Mouse (Mus musculus) bone marrow macrophage, adult 2 months (primary cell): ENCODE measurements around the gene Pbld2.

Experiments used
- CTCF ChIP-seq: IDR thresholded peaks from 2 replicates; pipeline ENCODE4 v1.5.1; 2012; ENCODE audit warnings: low read depth, mild to moderate bottlenecking, low read length, moderate library complexity
- POLR2A ChIP-seq: IDR thresholded peaks from 2 replicates; pipeline ENCODE4 v1.6.1; 2012; ENCODE audit warnings: mild to moderate bottlenecking, low read depth, low read length, borderline replicate concordance

DNA sequence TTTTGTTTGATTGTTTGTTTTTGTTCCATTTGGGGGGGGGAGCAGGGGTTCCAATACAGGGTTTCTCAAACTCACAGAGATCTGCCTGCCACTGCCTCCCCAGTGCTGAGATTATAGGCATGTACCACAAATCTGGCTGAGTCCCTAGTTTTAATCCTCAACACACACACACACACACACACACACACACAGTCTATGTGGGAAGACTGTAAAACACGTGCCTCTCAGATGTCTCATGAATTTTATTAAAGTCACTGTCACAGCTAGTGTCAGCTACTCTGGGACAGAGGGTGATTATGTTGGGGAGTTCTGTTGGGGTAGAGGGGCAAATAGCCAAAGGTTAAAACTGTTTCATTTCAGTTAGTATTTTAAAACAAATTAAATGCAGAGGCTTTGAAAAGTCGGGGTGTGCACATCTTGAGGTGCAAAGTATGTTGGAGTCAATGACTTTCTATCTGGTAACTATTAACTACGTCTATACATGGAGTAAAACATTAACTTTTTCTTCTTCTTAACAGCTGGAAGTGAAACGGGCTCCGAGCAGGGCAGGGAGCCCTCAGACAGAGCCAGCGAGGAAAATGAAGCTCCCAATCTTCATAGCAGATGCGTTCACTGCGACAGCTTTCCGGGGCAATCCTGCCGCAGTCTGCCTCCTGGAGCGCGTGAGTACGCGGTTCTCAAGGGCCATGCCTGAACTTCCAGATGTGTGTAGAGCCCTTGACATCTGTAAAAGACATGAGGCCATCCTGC lies 14.6 kb downstream of the Pbld2 start:
- no peak for TF ChIP-seq CTCF
- no peak for TF ChIP-seq POLR2A
